Mouse (Mus musculus) spleen, postnatal 10 days (tissue): ENCODE data around the gene Zfp1.

Experiments used
- DNase-seq, 2 experiments: peaks; one replicate each; pipeline ENCODE4 v3.0.0; 2021 to 2022; ENCODE audit warnings: low spot score in 2 of 2

Zfp1 gene

DNA sequence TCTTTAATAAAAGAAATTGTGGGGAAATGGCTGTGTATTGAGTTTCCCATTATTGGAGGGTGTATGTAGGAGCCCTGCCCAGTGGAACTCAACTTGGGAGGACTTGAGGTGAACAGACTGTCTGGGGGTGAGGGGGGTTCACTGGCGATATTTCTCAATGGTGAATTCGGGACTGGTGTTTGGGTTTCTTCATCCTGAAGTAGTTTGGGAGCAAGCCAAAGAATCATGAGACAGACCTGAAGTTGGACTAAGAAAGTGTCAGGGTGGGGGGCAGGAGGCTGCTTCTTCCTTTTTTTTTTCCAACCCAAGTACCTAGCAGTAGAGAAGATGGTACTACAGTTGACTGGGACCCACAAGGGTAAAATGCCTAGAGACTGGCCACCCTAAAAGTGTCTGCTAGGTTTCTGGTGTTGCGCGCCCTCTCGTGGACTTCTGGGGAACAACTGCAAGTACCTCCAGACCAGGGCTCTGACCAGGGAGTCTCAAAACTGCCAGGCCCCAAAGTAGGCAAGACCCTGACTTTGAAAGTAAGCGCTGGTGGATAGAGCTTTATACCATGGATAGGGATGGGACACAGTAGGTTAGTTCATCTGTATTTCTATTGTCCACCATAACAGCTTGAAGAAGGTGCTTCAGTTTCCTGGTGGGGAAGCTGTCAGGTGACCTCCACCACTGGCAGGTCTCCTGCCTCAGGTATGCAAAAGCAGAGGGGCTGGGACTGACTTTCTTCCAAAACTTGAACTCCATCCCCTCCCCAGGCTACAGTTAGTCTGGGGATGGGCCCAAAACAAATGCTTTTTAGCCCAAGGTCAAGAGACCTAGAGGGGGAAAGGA lies 17.3 kb upstream of the Zfp1 start:
- peak; percentile 62 to 81 for DNase-seq

- no peak for DNase-seq
Measured at GRCm38 (mm10) chr8:111626528-111626820, 16.7 kb upstream of the Zfp1 start.

DNA sequence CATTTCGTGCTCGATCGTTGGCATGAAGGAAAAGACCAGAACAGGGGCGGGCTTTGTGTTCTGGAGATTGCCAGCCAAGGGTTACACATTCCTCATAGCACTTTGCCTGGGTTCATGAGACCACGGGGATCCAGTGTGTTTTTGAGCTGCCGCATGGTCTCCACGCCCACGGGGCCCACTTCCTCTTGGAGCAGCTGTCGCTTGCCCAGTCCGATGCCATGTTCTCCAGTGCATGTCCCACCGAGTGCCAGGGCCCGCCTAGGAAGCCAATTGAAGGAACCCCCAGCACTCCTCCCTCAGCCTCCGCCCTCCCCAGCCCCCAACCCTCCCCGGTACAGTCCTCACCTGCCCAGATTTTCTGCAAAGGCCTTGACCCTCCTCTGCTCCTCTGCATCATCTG lies 16.3 kb upstream of the Zfp1 start:
- no peak for DNase-seq

DNA sequence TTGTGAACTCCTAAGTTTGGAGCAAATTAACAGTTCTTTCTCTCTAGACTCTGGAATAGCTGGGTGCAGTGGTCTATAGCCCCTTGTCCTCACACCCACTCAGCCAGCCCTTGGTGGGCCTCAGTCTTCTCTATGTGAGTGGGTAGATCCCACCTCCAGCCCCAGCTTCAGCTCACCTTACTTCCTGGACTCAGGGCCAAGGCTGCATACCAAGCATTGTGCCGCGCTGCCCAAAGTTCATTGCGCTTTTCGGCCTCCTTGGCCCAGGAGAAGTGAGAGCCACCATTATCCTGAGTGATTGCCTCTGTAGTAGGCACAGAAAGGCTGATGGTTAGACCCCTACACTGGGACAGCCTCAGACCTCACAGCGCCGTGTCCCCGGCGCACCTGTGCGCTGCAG lies 15.3 kb upstream of the Zfp1 start:
- DNase-seq, result no peak

GRCm38 (mm10) chr8:111628401-111628800 lies 14.8 kb upstream of the Zfp1 start:
- no peak for DNase-seq

GRCm38 (mm10) chr8:111628894-111629501 lies 14.2 kb upstream of the Zfp1 start:
- DNase-seq, result no peak

- no peak for DNase-seq
Measured at GRCm38 (mm10) chr8:111630105-111630521, 13.1 kb upstream of the Zfp1 start, which contains the start of gene Ldhd. Ldhd (minus strand) TSS chr8:111630374.

- no peak for DNase-seq
Measured at GRCm38 (mm10) chr8:111631589-111631988, 11.6 kb upstream of the Zfp1 start.

DNA sequence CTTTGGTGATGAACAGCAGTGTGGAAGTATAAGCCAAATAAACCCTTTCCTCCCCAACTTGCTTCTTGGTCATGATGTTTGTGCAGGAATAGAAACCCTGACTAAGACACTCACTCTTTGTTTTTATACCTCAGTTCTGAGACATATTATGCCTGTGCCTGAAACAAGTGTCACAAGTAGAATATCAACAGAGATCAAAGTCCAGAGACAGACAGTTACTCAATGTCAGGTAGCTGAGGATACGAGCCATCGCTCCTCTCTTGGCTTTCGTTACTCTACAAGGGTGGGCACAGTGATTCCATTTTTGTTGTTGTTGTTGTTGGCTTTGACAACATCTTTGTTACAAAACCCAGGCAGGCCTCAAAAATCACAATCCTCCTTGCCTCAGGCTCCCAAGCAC lies 10.2 kb upstream of the Zfp1 start:
- no peak for DNase-seq

- DNase-seq, result no peak
Measured at GRCm38 (mm10) chr8:111638086-111638485, 5.1 kb upstream of the Zfp1 start.

DNA sequence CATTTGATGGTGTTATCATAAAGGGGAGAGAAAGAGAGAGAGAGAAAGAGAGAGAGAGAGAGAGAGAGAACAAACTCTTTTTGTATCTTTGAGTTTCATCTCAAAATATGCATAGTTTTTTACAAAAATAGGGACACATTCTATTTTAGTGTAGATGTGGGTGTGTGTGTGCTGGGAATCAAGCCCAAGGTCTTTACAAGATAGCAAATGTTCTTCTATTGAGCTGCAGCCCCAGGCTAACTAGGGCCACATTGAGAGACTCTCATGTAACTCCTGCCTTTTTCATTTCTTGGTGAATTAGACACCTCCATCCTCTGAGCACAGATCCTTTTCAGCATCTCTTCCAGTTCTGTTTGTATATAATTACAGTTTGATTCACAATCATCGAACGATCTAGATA lies 2.1 kb upstream of the Zfp1 start:
- DNase-seq, result no peak

- no peak for DNase-seq
Measured at GRCm38 (mm10) chr8:111642496-111642895, 705 bp upstream of the Zfp1 start.

DNA sequence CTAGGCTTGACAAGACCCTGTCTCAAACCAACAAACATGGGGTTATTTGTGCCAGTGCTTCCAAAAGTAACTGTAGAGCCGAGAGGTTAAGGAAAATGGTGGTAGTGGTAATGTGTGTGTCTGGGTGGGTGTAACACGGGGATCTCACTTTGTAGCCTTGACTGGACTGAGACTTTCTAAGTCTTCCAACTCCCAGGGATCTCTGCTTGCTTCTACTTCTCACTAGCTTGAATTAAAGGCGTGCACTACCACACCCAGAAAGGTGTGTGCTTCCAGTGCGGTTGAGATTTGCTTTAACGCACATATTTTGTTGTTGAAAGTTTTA lies 300 bp upstream of the Zfp1 start:
- DNase-seq, result no peak

DNA sequence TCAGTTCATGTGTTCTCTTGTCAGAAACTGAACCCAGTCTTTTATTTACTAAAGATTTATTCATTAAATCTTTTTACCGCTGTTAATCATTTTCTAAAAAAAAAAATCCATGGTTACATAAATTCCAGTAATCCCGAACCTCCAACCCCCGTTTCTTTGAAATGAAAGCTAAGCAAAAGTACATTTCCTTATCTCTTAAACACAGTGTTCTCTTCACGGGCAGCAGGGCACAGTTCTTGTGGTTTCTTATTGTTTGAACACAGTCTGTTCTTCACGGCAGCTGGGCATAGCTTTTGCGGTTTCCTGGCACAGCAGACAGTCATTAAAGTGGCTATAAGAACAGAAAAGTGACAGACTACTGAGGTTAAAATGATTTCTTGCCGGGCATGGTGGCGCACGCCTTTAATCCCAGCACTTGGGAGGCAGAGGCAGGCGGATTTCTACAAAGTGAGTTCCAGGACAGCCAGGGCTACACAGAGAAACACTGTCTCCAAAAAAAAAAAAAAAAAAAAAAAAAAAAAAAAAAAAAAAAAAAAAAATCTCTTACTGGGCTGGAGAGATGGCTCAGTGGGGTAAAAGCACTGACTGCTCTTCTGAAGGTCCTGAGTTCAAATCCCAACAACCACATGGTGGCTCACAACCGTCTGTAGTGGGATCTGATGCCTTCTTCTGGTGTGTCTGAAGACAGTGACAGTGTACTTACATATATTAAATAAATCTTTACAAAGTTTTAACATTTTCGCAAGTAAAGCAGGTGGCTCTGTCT lies 1.3 kb downstream of the Zfp1 start:
- DNase-seq, result peak in 1 of 2 experiments; percentile 63

DNA sequence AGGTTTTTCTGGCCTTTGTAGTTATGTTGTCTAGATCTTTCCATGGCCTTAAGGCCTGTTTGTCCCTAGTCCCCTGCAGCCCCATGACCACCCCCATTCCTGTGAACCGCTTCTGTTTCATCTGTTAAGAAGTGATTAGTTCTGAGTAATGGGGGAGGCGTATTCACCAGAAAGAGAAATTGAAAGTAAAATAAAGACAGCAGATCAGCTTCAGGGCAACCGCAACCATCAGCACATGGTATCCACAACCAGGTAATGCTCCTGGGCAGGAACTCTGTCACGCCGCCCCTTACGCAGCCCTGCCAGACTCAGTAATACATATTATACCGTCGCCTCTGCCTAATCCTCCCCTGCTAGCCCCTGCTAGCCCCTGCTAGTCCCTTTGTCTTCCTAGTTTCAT lies 2.5 kb downstream of the Zfp1 start:
- no peak for DNase-seq

DNA sequence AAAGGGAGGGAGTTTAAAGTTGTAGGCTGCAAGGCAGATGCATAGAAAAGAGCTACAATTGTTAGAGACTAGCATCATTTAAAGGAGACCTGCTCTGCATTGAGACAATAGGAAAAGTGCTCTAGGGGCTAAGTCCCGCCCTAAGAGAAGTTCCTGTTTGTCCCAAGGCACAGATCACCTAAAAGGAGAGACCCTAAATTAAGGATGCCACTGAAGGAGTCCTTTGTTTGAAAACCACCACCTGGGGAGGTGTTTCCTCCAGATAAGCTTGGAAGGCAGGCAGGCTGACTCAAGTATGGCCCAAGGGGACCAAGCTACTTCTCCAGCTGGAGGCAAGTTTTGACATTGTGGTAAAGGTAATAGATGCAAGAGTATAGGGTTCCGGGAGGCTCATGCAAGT lies 5.6 kb downstream of the Zfp1 start:
- no peak for DNase-seq

GRCm38 (mm10) chr8:111650651-111651050 lies 7.5 kb downstream of the Zfp1 start:
- DNase-seq, result no peak

- DNase-seq, result no peak
Measured at GRCm38 (mm10) chr8:111653524-111653923, 10.3 kb downstream of the Zfp1 start.

- DNase-seq, result no peak
Measured at GRCm38 (mm10) chr8:111657312-111657854, 14.2 kb downstream of the Zfp1 start.

- DNase-seq, result no peak
Measured at GRCm38 (mm10) chr8:111658819-111659423, 15.7 kb downstream of the Zfp1 start.

DNA sequence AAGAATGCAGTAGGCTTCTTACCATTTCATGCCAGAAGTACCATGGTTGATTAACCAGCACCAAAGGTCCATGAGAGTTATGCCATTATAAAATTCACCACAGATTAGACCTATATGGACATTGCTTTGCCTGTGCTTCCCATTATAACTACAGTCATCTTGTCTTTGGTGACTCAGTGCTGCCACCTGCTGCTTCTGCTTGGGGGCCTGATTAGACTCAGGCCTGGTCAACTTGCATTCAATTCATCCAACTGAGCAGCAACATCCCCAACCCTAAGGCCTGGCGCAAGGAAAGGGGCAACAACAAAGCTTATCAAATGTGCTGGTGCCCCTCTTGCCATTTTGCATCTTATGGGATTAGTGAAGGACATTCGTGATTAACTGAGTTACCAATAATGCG lies 19.3 kb downstream of the Zfp1 start:
- DNase-seq, result peak; percentile 58 to 81

DNA sequence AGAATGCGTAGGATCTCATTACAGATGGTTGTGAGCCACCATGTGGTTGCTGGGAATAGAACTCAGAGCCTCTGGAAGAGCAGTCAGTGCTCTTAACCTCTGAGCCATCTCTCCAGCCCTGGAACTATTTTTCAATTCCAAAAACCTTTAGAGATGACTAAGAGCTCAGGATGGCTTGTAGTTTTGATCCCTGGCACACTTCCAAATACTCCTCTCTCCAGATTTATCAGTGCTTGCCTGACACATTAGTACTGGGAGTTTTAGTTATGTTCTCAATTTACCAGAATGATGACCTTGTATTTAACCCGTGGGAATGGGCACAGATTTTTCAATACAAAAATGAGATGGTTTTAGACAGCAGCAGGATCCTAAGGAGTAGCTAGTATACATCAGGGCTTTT lies 23.6 kb downstream of the Zfp1 start:
- no peak for DNase-seq
